ENCODE assay signal across 25 mouse cellular contexts in the genomic region with DNA sequence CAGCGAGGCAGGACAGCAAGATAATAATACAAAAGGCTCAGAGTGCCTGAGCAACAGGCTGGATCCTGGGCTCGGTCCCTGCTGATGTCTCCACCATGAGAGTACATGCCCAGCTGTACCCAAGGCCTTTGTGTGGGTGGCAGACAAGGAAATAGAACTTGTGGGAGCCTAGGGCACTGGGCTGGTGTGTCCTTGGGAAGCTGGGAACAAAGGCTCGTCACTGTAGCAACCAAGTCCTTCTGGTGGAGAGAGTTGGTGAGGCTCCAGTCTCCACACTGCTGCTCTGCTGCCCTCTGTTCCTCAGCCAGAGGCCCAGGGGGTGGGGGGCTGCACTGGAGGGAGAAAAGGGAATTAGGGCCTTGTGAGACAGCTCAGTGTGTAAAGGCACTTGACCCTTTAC.
DNase-seq lines count a peak whose midpoint lies in the region; ATAC-seq and TF ChIP-seq lines count a peak whose summit lies in the region.
"Had no signal": no experiment of that assay in that cellular context is flagged by ENCODE, and none has a peak within 500 bp of the region (broad histone marks: within the 10 kb centered on the region; RNA-seq: fewer than 3 reads in every experiment).

No protein-coding gene starts in this region.

- H3K9me3 ChIP-seq in midbrain, postnatal 0 days (ENCODE audit: low read length): no peaks in the 10 kb centered on the region
- H3K9me3 ChIP-seq: embryonic facial prominence, embryonic 12.5 days; heart, embryonic 15.5 days; limb, embryonic 13.5 days; lung, embryonic 15.5 days had no signal

- no peaks in the 10 kb centered on the region for H3K27me3 ChIP-seq in midbrain, postnatal 0 days (ENCODE audit: insufficient read depth, low read length)
- H3K27me3 ChIP-seq: embryonic facial prominence, embryonic 12.5 days; forebrain, embryonic 13.5 days; heart, embryonic 15.5 days; limb, embryonic 13.5 days; liver, embryonic 13.5 days; lung, embryonic 15.5 days; stomach, embryonic 15.5 days had no signal

- TF ChIP-seq CTCF in brain, embryonic 14.5 days (IDR thresholded peaks at IDR 0.05; ENCODE audit: borderline replicate concordance, extremely low read depth, insufficient read depth, insufficient read length): no peak
- TF ChIP-seq CTCF in midbrain, postnatal 0 days (IDR thresholded peaks at IDR 0.05): no peak
- no peak for TF ChIP-seq CTCF in lung, adult 2 months (IDR thresholded peaks at IDR 0.05; ENCODE audit: insufficient read depth, low read length)

- no peak overlapping the region for H3K4me3 ChIP-seq in midbrain, postnatal 0 days (ENCODE audit: low read depth, low read length)
- H3K4me3 ChIP-seq in lung, adult 2 months (replicated peaks; ENCODE audit: extremely low read depth, low read depth, low read length): no peak overlapping the region
- H3K4me3 ChIP-seq: embryonic facial prominence, embryonic 12.5 days; erythroblast, embryonic 14.5 days; forebrain, embryonic 13.5 days; heart, embryonic 15.5 days; limb, embryonic 13.5 days; liver, embryonic 13.5 days; lung, embryonic 15.5 days; stomach, embryonic 15.5 days had no signal

- no peaks in the 10 kb centered on the region for H3K36me3 ChIP-seq in midbrain, postnatal 0 days (ENCODE audit: insufficient read depth, low read length)
- H3K36me3 ChIP-seq: embryonic facial prominence, embryonic 12.5 days; heart, embryonic 15.5 days; limb, embryonic 13.5 days; liver, embryonic 13.5 days; lung, embryonic 15.5 days; stomach, embryonic 15.5 days had no signal

- no peak overlapping the region for H3K9ac ChIP-seq in midbrain, postnatal 0 days (replicated peaks; ENCODE audit: low read length, poor library complexity, severe bottlenecking)
- H3K9ac ChIP-seq: embryonic facial prominence, embryonic 12.5 days; forebrain, embryonic 13.5 days; heart, embryonic 15.5 days; limb, embryonic 13.5 days; liver, embryonic 13.5 days; lung, embryonic 15.5 days; stomach, embryonic 15.5 days had no signal

- WGBS in midbrain, postnatal 0 days: 59% methylated on average over 3 of the region's 3 CpGs
- WGBS in lung, adult 2 months: 64% methylated on average over 3 of the region's 3 CpGs

- ATAC-seq in frontal cortex, adult (ENCODE audit: low TSS enrichment): peak; percentile 55; the same call in 1 of the 2 replicates
- ATAC-seq in midbrain, postnatal 0 days (ENCODE audit: low FRiP score): 0 out of 2 replicates have a peak, but pooled peaks have one; percentile 33
- ATAC-seq: forebrain, embryonic 13.5 days; intestine, embryonic 16.5 days had no signal

- no peak for DNase-seq in frontal cortex, postnatal 14 days (ENCODE audit: low spot score in 2 of 2)
- DNase-seq in right cerebral cortex, adult 18-20 months: peak; percentile 24
- DNase-seq in right cerebral cortex, adult 2 months (ENCODE audit: low spot score in 2 of 2): no peak
- peak; percentile 42 for DNase-seq in brain, embryonic 14.5 days (ENCODE audit: low read depth)
- DNase-seq in midbrain, postnatal 0 days (ENCODE audit: low spot score): peak; percentile 67
- DNase-seq in retina, postnatal 1 day: no peak
- no peak for DNase-seq in lung, adult 2 months
- DNase-seq: B cell, adult 2 months; cerebellum, adult 9-10 months; gastrocnemius, postnatal 36 days; heart, postnatal 4 days; layer of hippocampus, postnatal 36 days; liver, embryonic 13.5 days; right cerebral cortex, postnatal 14 days; thymus, postnatal 14 days had no signal

- H3K4me1 ChIP-seq in midbrain, postnatal 0 days (ENCODE audit: insufficient read depth, low read length): peaks cover 10% of the 10 kb centered on the region
- no peaks in the 10 kb centered on the region for H3K4me1 ChIP-seq in lung, adult 2 months (ENCODE audit: control insufficient read depth, insufficient read depth, low read length)
- H3K4me1 ChIP-seq: embryonic facial prominence, embryonic 12.5 days; heart, embryonic 15.5 days; limb, embryonic 13.5 days; liver, embryonic 13.5 days; lung, embryonic 15.5 days; stomach, embryonic 15.5 days had no signal

- H3K4me2 ChIP-seq in midbrain, postnatal 0 days (ENCODE audit: low read depth, low read length, poor library complexity, severe bottlenecking): no peak overlapping the region
- H3K4me2 ChIP-seq: embryonic facial prominence, embryonic 12.5 days; forebrain, embryonic 13.5 days; heart, embryonic 15.5 days; limb, embryonic 13.5 days; liver, embryonic 13.5 days; lung, embryonic 15.5 days; stomach, embryonic 15.5 days had no signal

- TF ChIP-seq POLR2A in brain, embryonic 14.5 days (IDR thresholded peaks at IDR 0.05; ENCODE audit: borderline replicate concordance, extremely low read depth, insufficient read depth, insufficient read length, poor library complexity, severe bottlenecking): no peak
- no peak for TF ChIP-seq POLR2A in lung, adult 2 months (IDR thresholded peaks at IDR 0.05; ENCODE audit: borderline replicate concordance, extremely low read depth, low read depth, low read length)

- no peak overlapping the region for H3K27ac ChIP-seq in midbrain, postnatal 0 days (ENCODE audit: low read depth, low read length)
- H3K27ac ChIP-seq: embryonic facial prominence, embryonic 12.5 days; forebrain, embryonic 13.5 days; heart, embryonic 15.5 days; limb, embryonic 13.5 days; liver, embryonic 13.5 days; lung, embryonic 15.5 days; macrophage; stomach, embryonic 15.5 days had no signal

Comparison
In these comparisons a context has a peak if more than half of its experiments do, and no peak if none do; other contexts are left out.
1. DNase-seq: peak in right cerebral cortex, adult 18-20 months (single experiment), brain, embryonic 14.5 days (single experiment) and midbrain, postnatal 0 days (single experiment); none in frontal cortex, postnatal 14 days (0 of 2), right cerebral cortex, adult 2 months (0 of 2), retina, postnatal 1 day (single experiment) and lung, adult 2 months (single experiment).